Mouse (Mus musculus) E14TG2a.4 (cell line): ENCODE data around the gene Zbtb33.
"Not testable (repeated sequence)": the region's sequence is repeated elsewhere in the genome, so short reads cannot be mapped to it uniquely, and the experiment has no call there.

ENCODE experiments used
- H3K27me3 ChIP-seq: 2 replicates; pipeline ENCODE4 v1.6.1; 2014; ENCODE audit warnings: low read length, control low read depth; ENCODE audit not compliant: insufficient read depth
- H3K36me3 ChIP-seq: 2 replicates; pipeline ENCODE4 v1.6.1; 2014; ENCODE audit warnings: low read length, control low read depth; ENCODE audit not compliant: insufficient read depth
- H3K4me1 ChIP-seq: replicated peaks from 2 replicates; pipeline ENCODE4 v1.6.1; 2014; ENCODE audit warnings: low read depth, low read length, control low read depth
- H3K4me3 ChIP-seq: replicated peaks from 2 replicates; pipeline ENCODE4 v1.5.1; 2014; ENCODE audit warnings: mild to moderate bottlenecking, low read length
- H3K9me3 ChIP-seq: 2 replicates; pipeline ENCODE4 v1.6.1; 2014; ENCODE audit warnings: low read length, control low read depth
- CTCF ChIP-seq: conservative IDR thresholded peaks from 2 replicates; pipeline ENCODE4 v1.5.1; 2014; ENCODE audit warnings: low read length
- NANOG ChIP-seq: IDR thresholded peaks from 2 replicates; pipeline ENCODE4 v1.6.1; 2014; ENCODE audit warnings: borderline replicate concordance, low read length, mixed read lengths
- POU5F1 ChIP-seq: IDR thresholded peaks from 2 replicates; pipeline ENCODE4 v1.6.1; 2014; ENCODE audit warnings: low read length, borderline replicate concordance

Zbtb33 gene

DNA sequence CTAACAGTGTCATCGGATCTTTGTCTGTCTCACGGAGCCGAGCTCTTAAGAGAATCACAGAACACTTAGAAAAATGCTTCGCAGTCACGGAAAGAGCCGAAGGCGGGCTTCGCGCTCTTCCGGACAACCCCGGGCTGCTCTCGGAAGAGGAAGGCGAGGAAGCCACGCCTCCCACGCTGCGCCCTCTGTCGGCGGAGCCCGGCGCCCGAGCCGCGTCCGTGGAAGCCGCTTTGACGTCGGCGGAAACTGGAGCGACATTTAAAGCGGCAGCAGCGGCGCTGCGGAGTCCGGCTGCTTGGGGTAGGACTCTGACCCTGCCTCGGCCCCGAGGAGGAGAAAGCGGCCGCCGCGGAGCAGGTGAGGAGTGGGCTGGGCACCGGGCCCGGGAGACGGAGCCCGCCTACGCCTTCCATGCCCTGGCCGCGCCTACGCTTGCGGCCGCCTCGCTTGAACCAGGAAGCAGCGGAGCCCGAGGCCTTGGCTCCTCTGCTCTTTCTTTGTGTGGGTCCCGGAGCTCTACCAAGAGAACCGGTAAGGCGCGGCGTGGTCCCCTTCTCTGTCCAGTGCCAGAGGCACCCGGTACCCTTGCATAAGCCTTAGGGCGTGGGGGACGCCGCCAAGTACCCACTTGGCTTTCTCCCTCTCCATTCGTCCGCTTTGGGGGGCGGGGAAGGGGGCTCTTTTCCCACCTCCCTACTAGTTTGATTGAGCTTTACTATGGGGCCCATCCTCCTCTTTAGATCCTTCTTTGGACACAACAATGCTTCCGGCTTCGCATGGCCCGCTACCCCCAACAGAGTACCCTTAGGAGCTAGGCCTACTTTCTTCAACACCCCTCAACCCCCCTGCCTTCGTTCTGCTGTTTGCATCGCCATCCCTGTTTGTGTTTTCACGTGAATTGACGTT is at the start of gene Zbtb33:
Gene Zbtb33 (plus strand): TSS at position 242 of the 906 bp plus-strand sequence.
- H3K4me3 ChIP-seq = peak within 1 kb of the TSS; percentile 83
- TF ChIP-seq CTCF (no peak), POU5F1 (no peak), NANOG (no peak)

DNA sequence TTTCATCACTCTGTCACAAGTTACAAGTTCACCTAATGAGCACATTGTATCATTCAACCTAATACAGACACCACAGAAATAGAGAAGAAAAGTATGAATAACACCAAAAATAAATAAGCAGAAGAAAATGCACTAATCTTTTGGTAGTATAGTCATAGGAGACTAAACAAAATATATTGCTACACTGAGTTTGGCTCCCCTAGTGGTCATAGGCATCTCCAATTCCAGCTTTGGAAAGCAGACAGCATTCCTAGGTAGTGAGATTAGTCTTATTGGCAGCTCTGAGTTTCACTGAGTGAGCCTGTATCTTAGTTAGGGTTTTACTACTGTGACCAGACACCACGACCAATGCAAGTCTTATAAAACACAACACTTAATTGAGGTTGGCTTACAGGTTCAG is 30.5 kb upstream of the Zbtb33 start:
- Histone ChIP-seq H3K4me3 (no peak overlapping the region), H3K36me3 (no peaks in the 10 kb centered on the region), H3K9me3 (no peaks in the 10 kb centered on the region), H3K4me1 (no peaks in the 10 kb centered on the region), H3K27me3 (no peaks in the 10 kb centered on the region)
- TF ChIP-seq CTCF (peak; percentile 42), NANOG (no peak), POU5F1 (no peak)

More for the DNA sequence above, at the start of gene Zbtb33:
- H3K27me3 ChIP-seq = no peaks in the 10 kb centered on the region
- H3K4me1 ChIP-seq = peaks cover 21% of the 10 kb centered on the region
- H3K9me3 ChIP-seq = no peaks in the 10 kb centered on the region
- H3K36me3 ChIP-seq = peaks cover 17% of the 10 kb centered on the region

DNA sequence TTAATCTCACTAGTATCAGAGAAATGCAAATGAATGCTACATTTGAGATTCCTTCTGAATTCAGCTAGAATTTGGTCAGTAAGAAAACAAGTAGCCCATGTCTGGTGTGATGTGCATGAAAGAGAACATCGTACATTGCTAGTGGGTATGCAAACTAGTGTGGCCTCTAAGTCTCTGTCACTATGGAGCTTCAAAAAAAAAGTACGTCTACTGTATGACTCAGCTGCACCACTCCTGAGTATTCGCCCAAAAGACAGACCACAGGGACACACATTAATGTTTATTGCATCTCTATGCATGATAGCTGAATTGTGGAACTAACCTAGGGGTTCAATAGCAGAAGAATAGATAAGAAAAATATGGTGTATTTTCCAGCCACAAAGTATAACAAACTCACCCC is 24.3 kb upstream of the Zbtb33 start:
- Histone ChIP-seq H3K27me3 (no peaks in the 10 kb centered on the region), H3K9me3 (no peaks in the 10 kb centered on the region), H3K36me3 (no peaks in the 10 kb centered on the region), H3K4me3 (no peak overlapping the region), H3K4me1 (no peaks in the 10 kb centered on the region)
- TF ChIP-seq POU5F1 = no peak
- no peak for TF ChIP-seq CTCF
- no peak for TF ChIP-seq NANOG

DNA sequence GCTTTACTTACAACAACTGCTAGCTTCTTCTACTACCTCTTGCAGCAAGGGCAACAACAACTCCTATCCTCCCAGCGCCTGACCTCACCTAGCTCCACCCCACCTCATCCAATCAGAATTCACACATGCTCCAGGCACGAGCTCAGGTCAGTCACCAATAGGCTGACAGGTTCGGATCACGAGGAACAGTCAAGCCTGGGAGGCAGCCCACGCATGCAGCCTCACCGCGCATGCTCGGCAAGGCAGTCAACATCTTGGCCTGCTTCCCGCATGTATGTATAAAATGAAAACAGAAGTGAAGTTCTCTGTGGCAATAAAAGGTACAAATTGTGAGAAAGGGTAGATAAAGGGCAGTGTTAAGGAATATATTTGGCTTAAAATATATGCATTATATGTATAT is 23.5 kb upstream of the Zbtb33 start:
- Histone ChIP-seq H3K9me3 (no peaks in the 10 kb centered on the region), H3K36me3 (no peaks in the 10 kb centered on the region), H3K27me3 (no peaks in the 10 kb centered on the region), H3K4me1 (no peaks in the 10 kb centered on the region), H3K4me3 (no peak overlapping the region)
- TF ChIP-seq CTCF (no peak), POU5F1 (no peak), NANOG (no peak)

DNA sequence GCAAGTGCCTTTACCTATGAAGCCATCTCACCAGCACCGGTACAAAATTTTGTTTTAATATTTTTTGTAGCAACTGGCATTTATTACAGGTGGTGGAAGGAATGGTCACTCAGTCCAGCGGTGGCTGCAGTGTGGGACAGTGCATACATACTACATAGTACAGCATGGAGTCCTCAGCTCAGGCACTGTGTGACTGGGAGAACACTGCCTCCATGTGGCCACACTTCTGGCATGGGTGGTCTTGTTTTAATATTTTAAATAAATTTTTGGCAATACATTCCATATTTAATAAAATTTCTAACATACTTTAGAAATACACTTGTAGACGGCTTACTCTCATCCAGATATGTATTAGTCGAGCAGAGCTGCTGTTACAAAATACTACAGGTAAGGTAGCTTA is 23.0 kb upstream of the Zbtb33 start:
- Histone ChIP-seq H3K4me1 (no peaks in the 10 kb centered on the region), H3K36me3 (no peaks in the 10 kb centered on the region), H3K9me3 (no peaks in the 10 kb centered on the region), H3K4me3 (no peak overlapping the region), H3K27me3 (no peaks in the 10 kb centered on the region)
- TF ChIP-seq CTCF = no peak

DNA sequence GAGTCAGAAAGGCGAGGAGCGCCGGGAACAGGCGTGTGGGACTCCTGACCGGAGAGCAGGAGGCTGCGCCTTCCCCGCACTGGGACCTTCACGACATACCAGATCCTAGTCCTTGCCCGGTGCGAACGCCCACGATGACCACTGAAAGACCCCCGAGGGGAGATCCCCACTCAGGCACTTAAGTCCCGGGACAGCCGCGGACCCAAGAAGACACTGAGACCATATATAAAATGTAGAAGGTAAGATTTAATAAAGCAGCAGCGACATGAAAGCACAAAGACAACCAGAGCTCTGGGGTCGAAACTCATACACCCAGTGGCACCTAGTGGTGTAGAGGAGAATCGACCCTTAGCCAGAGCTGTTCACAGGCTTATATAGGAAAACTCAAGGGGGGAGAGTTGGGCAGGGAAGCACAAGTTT is 9.7 kb upstream of the Zbtb33 start:
- not testable (repeated sequence) for H3K36me3 ChIP-seq, H3K9me3 ChIP-seq, H3K27me3 ChIP-seq, H3K4me1 ChIP-seq
- 0 out of 2 replicates have a peak overlapping the region, but pooled peaks have one; percentile 0 for H3K4me3 ChIP-seq
- TF ChIP-seq CTCF = peak; percentile 77

DNA sequence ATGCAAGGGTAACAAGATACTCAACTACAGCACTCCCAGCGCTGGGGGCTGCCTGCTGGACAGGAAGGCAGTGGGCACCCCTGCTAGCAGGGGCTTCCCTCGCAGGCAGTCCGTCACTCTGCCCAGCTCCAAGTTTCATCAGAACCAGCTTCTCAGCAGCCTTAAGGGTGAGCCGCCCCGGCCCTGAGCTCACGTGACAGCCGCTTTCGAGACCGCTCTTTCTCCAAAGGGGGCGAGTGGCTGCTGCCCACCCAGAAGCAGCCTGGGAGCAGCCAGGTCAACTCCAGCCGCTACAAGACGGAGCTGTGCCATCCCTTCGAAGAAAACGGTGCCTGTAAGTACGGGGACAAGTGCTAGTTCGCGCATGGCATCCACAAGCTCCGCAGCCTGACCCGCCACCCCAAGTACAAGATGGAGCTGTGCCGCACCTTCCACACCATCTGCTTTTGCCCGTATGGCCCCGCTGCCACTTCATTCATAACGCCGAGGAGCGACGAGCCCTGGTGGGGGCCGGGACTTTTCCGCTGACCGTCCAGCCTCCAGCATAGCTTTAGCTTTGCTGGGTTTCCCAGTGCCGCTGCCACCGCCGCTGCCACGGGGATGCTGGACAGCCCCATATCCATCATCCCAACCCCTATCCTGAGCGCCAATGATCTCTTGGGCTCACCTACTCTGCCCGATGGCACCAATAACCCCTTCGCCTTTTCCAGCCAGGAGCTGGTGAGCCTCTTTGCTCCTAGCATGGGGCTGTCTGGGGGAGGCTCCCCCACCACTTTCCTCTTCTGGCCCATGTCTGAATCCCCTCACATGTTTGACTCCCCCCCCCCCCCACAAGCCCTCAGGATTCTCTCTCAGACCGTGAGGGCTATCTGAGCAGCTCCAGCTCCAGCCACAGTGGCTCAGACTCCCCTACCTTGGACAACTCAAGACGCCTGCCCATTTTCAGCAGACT is 8.7 kb upstream of the Zbtb33 start:
- Histone ChIP-seq H3K27me3 (peaks cover 9% of the 10 kb centered on the region), H3K4me1 (peaks cover 13% of the 10 kb centered on the region), H3K36me3 (no peaks in the 10 kb centered on the region), H3K9me3 (peaks cover 4% of the 10 kb centered on the region), H3K4me3 (peak overlapping the region; percentile 71)
- TF ChIP-seq CTCF = no peak
- no peak for TF ChIP-seq POU5F1
- TF ChIP-seq NANOG = no peak

DNA sequence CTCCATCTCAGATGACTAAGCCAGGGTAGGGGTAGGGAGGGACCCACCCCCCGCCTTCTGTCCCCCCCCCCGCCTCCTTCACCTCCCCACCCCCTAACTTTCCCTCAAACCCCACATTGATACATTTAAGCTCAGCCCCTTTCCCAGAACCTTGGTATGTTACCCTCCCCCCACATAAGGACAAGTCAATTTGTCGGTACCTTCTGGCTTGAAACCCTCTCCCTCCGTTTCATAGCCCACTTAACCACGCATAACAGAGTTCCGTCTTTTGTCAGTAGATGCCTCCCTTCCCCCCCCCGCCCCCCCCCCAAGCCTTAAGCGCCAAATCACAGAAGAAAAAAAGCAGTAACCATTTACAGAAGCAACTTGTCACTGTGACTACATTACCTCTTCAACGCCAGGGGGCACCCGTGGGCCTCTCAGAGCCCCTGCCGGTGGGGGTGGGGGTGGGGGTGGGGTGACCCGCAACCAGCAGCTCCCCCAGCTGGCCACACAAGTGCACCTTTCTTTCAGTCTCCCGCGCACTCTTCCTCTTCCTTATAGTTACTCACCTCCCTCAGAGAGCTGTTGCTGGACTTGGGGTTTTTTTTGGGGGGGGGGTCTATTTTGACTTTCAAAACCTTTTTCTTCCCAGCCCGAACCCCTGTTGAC is 7.9 kb upstream of the Zbtb33 start:
- Histone ChIP-seq H3K27me3 (peaks cover 9% of the 10 kb centered on the region), H3K36me3 (no peaks in the 10 kb centered on the region), H3K9me3 (peaks cover 4% of the 10 kb centered on the region), H3K4me3 (no peak overlapping the region), H3K4me1 (peaks cover 17% of the 10 kb centered on the region)
- TF ChIP-seq POU5F1 = no peak
- TF ChIP-seq NANOG = no peak
- no peak for TF ChIP-seq CTCF
